In the genomic region with DNA sequence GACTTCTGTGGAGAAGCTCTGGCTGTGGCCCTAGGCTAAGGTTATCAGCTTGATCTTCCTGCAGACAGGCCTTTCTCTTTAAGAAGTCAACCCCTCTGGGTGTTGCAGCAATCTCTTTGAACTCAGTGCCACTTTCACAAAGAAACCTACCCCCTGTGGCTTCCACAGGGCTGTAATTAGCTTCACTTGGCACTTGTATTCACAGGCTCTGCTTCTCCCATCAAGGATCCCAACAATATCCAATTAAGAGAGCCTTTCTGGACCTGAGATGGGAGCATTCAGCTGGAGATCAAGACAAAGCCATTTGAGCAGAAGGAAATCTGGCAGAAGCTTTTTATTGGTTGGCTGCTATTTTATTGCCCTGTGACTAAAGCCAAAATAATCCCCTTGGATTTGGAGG, we compare ENCODE assay signal across 16 mouse cellular contexts.
DNase-seq lines count a peak whose midpoint lies in the region; ATAC-seq and TF ChIP-seq lines count a peak whose summit lies in the region.
"Had no signal": no experiment of that assay in that cellular context is flagged by ENCODE, and none has a peak within 500 bp of the region (broad histone marks: within the 10 kb centered on the region; RNA-seq: fewer than 3 reads in every experiment).

No protein-coding gene starts in this region.

- peaks cover 11% of the 10 kb centered on the region for H3K4me1 ChIP-seq in forebrain, embryonic 12.5 days
- H3K4me1 ChIP-seq in midbrain, embryonic 12.5 days: peaks cover 10% of the 10 kb centered on the region; the same call in 1 of the 2 replicates
- H3K4me1 ChIP-seq: heart, embryonic 12.5 days; lung, embryonic 15.5 days had no signal

- no peaks in the 10 kb centered on the region for H3K27me3 ChIP-seq in forebrain, embryonic 12.5 days
- no peaks in the 10 kb centered on the region for H3K27me3 ChIP-seq in midbrain, embryonic 12.5 days
- H3K27me3 ChIP-seq: heart, embryonic 12.5 days; hindbrain, embryonic 12.5 days; lung, embryonic 15.5 days; neural tube, embryonic 13.5 days had no signal

- H3K4me3 ChIP-seq in forebrain, embryonic 12.5 days (replicated peaks): no peak overlapping the region
- no peak overlapping the region for H3K4me3 ChIP-seq in midbrain, embryonic 12.5 days
- H3K4me3 ChIP-seq: heart, embryonic 12.5 days; hindbrain, embryonic 12.5 days; lung, embryonic 15.5 days; neural tube, embryonic 13.5 days had no signal

- ATAC-seq in forebrain, embryonic 12.5 days (ENCODE audit: low FRiP score): peak; percentile 90
- peak; percentile 75 for ATAC-seq in midbrain, embryonic 12.5 days (ENCODE audit: low FRiP score, low read depth)
- no peak for ATAC-seq in erythroblast, adult 5-6 weeks (replicated peaks; ENCODE audit: low FRiP score, poor library complexity, severe bottlenecking)
- ATAC-seq: CD4-positive, CD25-positive, alpha-beta regulatory T cell, adult 4 months had no signal

- DNase-seq in Muller cell, postnatal 12 days (ENCODE audit: inconsistent ontology term): peak; percentile 57
- DNase-seq in brain, embryonic 14.5 days (ENCODE audit: low read depth): peak; percentile 94
- DNase-seq in spleen, postnatal 36 days (ENCODE audit: low spot score in 2 of 2): no peak
- DNase-seq in layer of hippocampus, adult 11-12 months (ENCODE audit: low spot score): no peak
- no peak for DNase-seq in layer of hippocampus, adult 9-10 months (ENCODE audit: low spot score)
- DNase-seq: cerebellum, adult 9-11 months; gastrocnemius, postnatal 14 days; kidney, adult 8-10 months had no signal

- H3K27ac ChIP-seq in forebrain, embryonic 12.5 days: peak overlapping the region; percentile 33
- no peak overlapping the region for H3K27ac ChIP-seq in midbrain, embryonic 12.5 days (replicated peaks)
- H3K27ac ChIP-seq: hindbrain, embryonic 12.5 days; lung, embryonic 15.5 days; neural tube, embryonic 13.5 days had no signal

- H3K4me2 ChIP-seq in forebrain, embryonic 12.5 days: no peak overlapping the region
- no peak overlapping the region for H3K4me2 ChIP-seq in midbrain, embryonic 12.5 days (replicated peaks)
- H3K4me2 ChIP-seq: heart, embryonic 12.5 days; hindbrain, embryonic 12.5 days; lung, embryonic 15.5 days; neural tube, embryonic 13.5 days had no signal

- no peak for TF ChIP-seq POLR2A in brain, embryonic 14.5 days (IDR thresholded peaks at IDR 0.05; ENCODE audit: borderline replicate concordance, extremely low read depth, insufficient read depth, insufficient read length, poor library complexity, severe bottlenecking)

- TF ChIP-seq CTCF in brain, embryonic 14.5 days (IDR thresholded peaks at IDR 0.05; ENCODE audit: borderline replicate concordance, extremely low read depth, insufficient read depth, insufficient read length): no peak

- H3K9ac ChIP-seq in forebrain, embryonic 12.5 days: no peak overlapping the region
- H3K9ac ChIP-seq in midbrain, embryonic 12.5 days (replicated peaks): no peak overlapping the region
- H3K9ac ChIP-seq: heart, embryonic 12.5 days; hindbrain, embryonic 12.5 days; lung, embryonic 15.5 days; neural tube, embryonic 13.5 days had no signal

- H3K36me3 ChIP-seq in forebrain, embryonic 12.5 days (replicated peaks): no peaks in the 10 kb centered on the region
- no peaks in the 10 kb centered on the region for H3K36me3 ChIP-seq in midbrain, embryonic 12.5 days
- H3K36me3 ChIP-seq: heart, embryonic 12.5 days; hindbrain, embryonic 12.5 days; lung, embryonic 15.5 days; neural tube, embryonic 13.5 days had no signal

- H3K9me3 ChIP-seq in forebrain, embryonic 12.5 days: no peaks in the 10 kb centered on the region
- H3K9me3 ChIP-seq in midbrain, embryonic 12.5 days: no peaks in the 10 kb centered on the region
- H3K9me3 ChIP-seq: heart, embryonic 12.5 days; hindbrain, embryonic 12.5 days; lung, embryonic 15.5 days; neural tube, embryonic 13.5 days had no signal

Comparison
In these comparisons a context has a peak if more than half of its experiments do, and no peak if none do; other contexts are left out.
1. DNase-seq: peak in Muller cell, postnatal 12 days (single experiment) and brain, embryonic 14.5 days (single experiment); none in spleen, postnatal 36 days (0 of 2), layer of hippocampus, adult 11-12 months (single experiment) and layer of hippocampus, adult 9-10 months (single experiment).